Mouse (Mus musculus): ENCODE results near the gene Irf8. TPM values are rescaled to one million over a fixed set of nuclear protein-coding genes. Genes with fewer than 3 reads are reported as not detected.

Gene Irf8
- polyA plus RNA-seq, 1 experiment from 2014 or later, result 4.8 TPM

GRCm38 (mm10) chr8:120743149-120743897, 7.2 kb downstream of the Irf8 start:
- H3K9ac ChIP-seq (ENCODE audit: low read depth, low read length), result no peak overlapping the region
- H3K9me3 ChIP-seq (ENCODE audit: control insufficient read depth, low read length), result no peaks in the 10 kb centered on the region
- H3K36me3 ChIP-seq (ENCODE audit: control insufficient read depth, insufficient read depth, low read length), result no peaks in the 10 kb centered on the region
- WGBS, result 44% methylated on average over 12 of the region's 12 CpGs
- 0 out of 2 replicates have a peak, but pooled peaks cover under 1% of the 10 kb centered on the region for H3K27me3 ChIP-seq (replicated peaks; ENCODE audit: control insufficient read depth, insufficient read depth, low read length)
- H3K4me2 ChIP-seq (ENCODE audit: low read length), result no peak overlapping the region
- H3K4me3 ChIP-seq (ENCODE audit: low read length), result no peak overlapping the region
- ATAC-seq, result no peak
- no peaks in the 10 kb centered on the region for H3K4me1 ChIP-seq (ENCODE audit: control insufficient read depth, insufficient read depth, low read depth, low read length)
- H3K27ac ChIP-seq (ENCODE audit: low read depth, low read length), result no peak overlapping the region

- ATAC-seq, result no peak
- H3K9me3 ChIP-seq (ENCODE audit: control insufficient read depth, low read length), result no peaks in the 10 kb centered on the region
These were observed 7.7 kb downstream of the Irf8 start for GRCm38 (mm10) chr8:120743898-120744290.

GRCm38 (mm10) chr8:120744448-120744847, 8.3 kb downstream of the Irf8 start:
- H3K9ac ChIP-seq (ENCODE audit: low read depth, low read length), result no peak overlapping the region
- H3K36me3 ChIP-seq (ENCODE audit: control insufficient read depth, insufficient read depth, low read length), result no peaks in the 10 kb centered on the region
- WGBS, result 47% methylated on average over 5 of the region's 5 CpGs
- no peak overlapping the region for H3K4me2 ChIP-seq (ENCODE audit: low read length)
- no peak overlapping the region for H3K27ac ChIP-seq (ENCODE audit: low read depth, low read length)
- no peaks in the 10 kb centered on the region for H3K4me1 ChIP-seq (ENCODE audit: control insufficient read depth, insufficient read depth, low read depth, low read length)
- no peaks in the 10 kb centered on the region for H3K9me3 ChIP-seq (ENCODE audit: control insufficient read depth, low read length)
- no peak overlapping the region for H3K4me3 ChIP-seq (ENCODE audit: low read length)
- no peak for ATAC-seq
- no peaks in the 10 kb centered on the region for H3K27me3 ChIP-seq (replicated peaks; ENCODE audit: control insufficient read depth, insufficient read depth, low read length)

More at GRCm38 (mm10) chr8:120743898-120744290, 7.7 kb downstream of the Irf8 start:
- H3K4me2 ChIP-seq (ENCODE audit: low read length), result no peak overlapping the region
- H3K27me3 ChIP-seq (replicated peaks; ENCODE audit: control insufficient read depth, insufficient read depth, low read length), result no peaks in the 10 kb centered on the region
- no peaks in the 10 kb centered on the region for H3K36me3 ChIP-seq (ENCODE audit: control insufficient read depth, insufficient read depth, low read length)
- H3K4me1 ChIP-seq (ENCODE audit: control insufficient read depth, insufficient read depth, low read depth, low read length), result no peaks in the 10 kb centered on the region
- WGBS, result 66% methylated on average over 4 of the region's 4 CpGs
- H3K9ac ChIP-seq (ENCODE audit: low read depth, low read length), result no peak overlapping the region
- H3K4me3 ChIP-seq (ENCODE audit: low read length), result no peak overlapping the region
- H3K27ac ChIP-seq (ENCODE audit: low read depth, low read length), result no peak overlapping the region

GRCm38 (mm10) chr8:120745226-120745625, 9.1 kb downstream of the Irf8 start:
- H3K9me3 ChIP-seq (ENCODE audit: control insufficient read depth, low read length), result no peaks in the 10 kb centered on the region
- H3K4me1 ChIP-seq (ENCODE audit: control insufficient read depth, insufficient read depth, low read depth, low read length), result no peaks in the 10 kb centered on the region
- no peak overlapping the region for H3K4me2 ChIP-seq (ENCODE audit: low read length)
- WGBS, result 76% methylated on average over 7 of the region's 7 CpGs
- H3K27ac ChIP-seq (ENCODE audit: low read depth, low read length), result no peak overlapping the region
- no peak overlapping the region for H3K9ac ChIP-seq (ENCODE audit: low read depth, low read length)
- H3K36me3 ChIP-seq (ENCODE audit: control insufficient read depth, insufficient read depth, low read length), result no peaks in the 10 kb centered on the region
- no peak for ATAC-seq
- H3K27me3 ChIP-seq (replicated peaks; ENCODE audit: control insufficient read depth, insufficient read depth, low read length), result no peaks in the 10 kb centered on the region
- no peak overlapping the region for H3K4me3 ChIP-seq (ENCODE audit: low read length)

GRCm38 (mm10) chr8:120746007-120746701, 10.0 kb downstream of the Irf8 start:
- H3K9me3 ChIP-seq (ENCODE audit: control insufficient read depth, low read length), result no peaks in the 10 kb centered on the region
- H3K4me1 ChIP-seq (ENCODE audit: control insufficient read depth, insufficient read depth, low read depth, low read length), result no peaks in the 10 kb centered on the region
- H3K4me2 ChIP-seq (ENCODE audit: low read length), result no peak overlapping the region
- H3K36me3 ChIP-seq (ENCODE audit: control insufficient read depth, insufficient read depth, low read length), result no peaks in the 10 kb centered on the region
- WGBS, result 75% methylated on average over 18 of the region's 18 CpGs
- H3K27ac ChIP-seq (ENCODE audit: low read depth, low read length), result no peak overlapping the region
- H3K9ac ChIP-seq (ENCODE audit: low read depth, low read length), result no peak overlapping the region
- H3K27me3 ChIP-seq (replicated peaks; ENCODE audit: control insufficient read depth, insufficient read depth, low read length), result no peaks in the 10 kb centered on the region
- ATAC-seq, result no peak
- H3K4me3 ChIP-seq (ENCODE audit: low read length), result no peak overlapping the region

- no peak overlapping the region for H3K4me3 ChIP-seq (ENCODE audit: low read length)
- 74% methylated on average over 7 of the region's 7 CpGs for WGBS
- no peaks in the 10 kb centered on the region for H3K27me3 ChIP-seq (replicated peaks; ENCODE audit: control insufficient read depth, insufficient read depth, low read length)
- H3K27ac ChIP-seq (ENCODE audit: low read depth, low read length), result no peak overlapping the region
- no peaks in the 10 kb centered on the region for H3K9me3 ChIP-seq (ENCODE audit: control insufficient read depth, low read length)
- no peaks in the 10 kb centered on the region for H3K36me3 ChIP-seq (ENCODE audit: control insufficient read depth, insufficient read depth, low read length)
- no peak overlapping the region for H3K4me2 ChIP-seq (ENCODE audit: low read length)
- no peak for ATAC-seq
- H3K9ac ChIP-seq (ENCODE audit: low read depth, low read length), result no peak overlapping the region
- H3K4me1 ChIP-seq (ENCODE audit: control insufficient read depth, insufficient read depth, low read depth, low read length), result no peaks in the 10 kb centered on the region
These were observed 11.1 kb downstream of the Irf8 start for GRCm38 (mm10) chr8:120747286-120747685.

GRCm38 (mm10) chr8:120750616-120751015, 14.5 kb downstream of the Irf8 start:
- no peaks in the 10 kb centered on the region for H3K27me3 ChIP-seq (replicated peaks; ENCODE audit: control insufficient read depth, insufficient read depth, low read length)
- H3K9me3 ChIP-seq (ENCODE audit: control insufficient read depth, low read length), result no peaks in the 10 kb centered on the region
- no peak for ATAC-seq
- 85% methylated on average over 9 of the region's 9 CpGs for WGBS
- H3K9ac ChIP-seq (ENCODE audit: low read depth, low read length), result no peak overlapping the region
- no peaks in the 10 kb centered on the region for H3K4me1 ChIP-seq (ENCODE audit: control insufficient read depth, insufficient read depth, low read depth, low read length)
- H3K36me3 ChIP-seq (ENCODE audit: control insufficient read depth, insufficient read depth, low read length), result no peaks in the 10 kb centered on the region
- no peak overlapping the region for H3K4me2 ChIP-seq (ENCODE audit: low read length)
- H3K4me3 ChIP-seq (ENCODE audit: low read length), result no peak overlapping the region
- H3K27ac ChIP-seq (ENCODE audit: low read depth, low read length), result no peak overlapping the region

- Histone ChIP-seq H3K27ac (ENCODE audit: low read depth, low read length) (no peak overlapping the region), H3K36me3 (ENCODE audit: control insufficient read depth, insufficient read depth, low read length) (no peaks in the 10 kb centered on the region), H3K27me3 (replicated peaks; ENCODE audit: control insufficient read depth, insufficient read depth, low read length) (no peaks in the 10 kb centered on the region), H3K4me2 (ENCODE audit: low read length) (no peak overlapping the region), H3K9me3 (ENCODE audit: control insufficient read depth, low read length) (no peaks in the 10 kb centered on the region), H3K9ac (ENCODE audit: low read depth, low read length) (no peak overlapping the region), H3K4me1 (ENCODE audit: control insufficient read depth, insufficient read depth, low read depth, low read length) (no peaks in the 10 kb centered on the region), H3K4me3 (ENCODE audit: low read length) (no peak overlapping the region)
- ATAC-seq, result no peak
- WGBS, result 74% methylated on average over 21 of the region's 21 CpGs
These were observed 15.3 kb downstream of the Irf8 start for GRCm38 (mm10) chr8:120751226-120752081.

- no peak overlapping the region for H3K4me2 ChIP-seq (ENCODE audit: low read length)
- ATAC-seq, result no peak
- H3K9ac ChIP-seq (ENCODE audit: low read depth, low read length), result no peak overlapping the region
- H3K27me3 ChIP-seq (replicated peaks; ENCODE audit: control insufficient read depth, insufficient read depth, low read length), result no peaks in the 10 kb centered on the region
- no peak overlapping the region for H3K4me3 ChIP-seq (ENCODE audit: low read length)
- no peaks in the 10 kb centered on the region for H3K9me3 ChIP-seq (ENCODE audit: control insufficient read depth, low read length)
- WGBS, result 22% methylated on average over 12 of the region's 12 CpGs
- no peaks in the 10 kb centered on the region for H3K36me3 ChIP-seq (ENCODE audit: control insufficient read depth, insufficient read depth, low read length)
- no peak overlapping the region for H3K27ac ChIP-seq (ENCODE audit: low read depth, low read length)
- H3K4me1 ChIP-seq (ENCODE audit: control insufficient read depth, insufficient read depth, low read depth, low read length), result no peaks in the 10 kb centered on the region
These were observed 15.9 kb downstream of the Irf8 start for GRCm38 (mm10) chr8:120752082-120752452.

Data from hindbrain, embryonic 16.5 days (tissue).